Mouse (Mus musculus): ENCODE measurements at regions not wholly inside any gene's neighbourhood (a gene's known extent, or its start where the extent isn't known, plus 50 kb on each side); places are given as distances from the start of the nearest gene placed in this dataset.

DNA sequence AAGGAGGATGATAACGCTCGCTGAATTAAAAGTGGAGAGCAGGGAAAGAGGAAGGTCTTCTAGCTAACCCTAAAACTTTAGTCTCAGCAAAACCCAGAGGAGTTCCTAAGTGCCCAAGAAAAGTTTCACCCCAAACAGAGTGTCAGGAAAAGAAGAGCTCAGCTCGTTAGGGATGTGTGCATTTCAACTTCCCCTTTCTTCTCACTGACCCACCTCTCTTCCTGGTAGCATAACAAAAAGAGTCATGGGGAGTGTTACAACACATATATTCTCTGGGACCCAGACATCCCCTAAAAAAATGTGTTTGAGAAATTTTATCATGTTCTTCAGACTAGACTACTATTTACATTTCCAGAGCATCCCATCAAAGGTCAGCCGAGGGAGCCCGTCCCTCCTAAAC is 432.6 kb downstream of the Mctp2 start:
- H3K4me1 ChIP-seq (ENCODE audit: control insufficient read depth, insufficient read depth, low read length) = no peaks in the 10 kb centered on the region
- no peaks in the 10 kb centered on the region for H3K27me3 ChIP-seq (replicated peaks; ENCODE audit: control insufficient read depth, insufficient read depth, low read length)
- no peak overlapping the region for H3K4me2 ChIP-seq (ENCODE audit: low read depth, low read length)
- no peak overlapping the region for H3K27ac ChIP-seq (ENCODE audit: low read length)
- H3K36me3 ChIP-seq (ENCODE audit: control insufficient read depth, insufficient read depth, low read length) = no peaks in the 10 kb centered on the region
- 76% methylated on average over 5 of the region's 5 CpGs for WGBS
- ATAC-seq = no peak
- no peak overlapping the region for H3K9ac ChIP-seq (ENCODE audit: low read depth, low read length)
- no peak overlapping the region for H3K4me3 ChIP-seq (ENCODE audit: low read length)
- H3K9me3 ChIP-seq (ENCODE audit: control insufficient read depth, low read length) = no peaks in the 10 kb centered on the region

DNA sequence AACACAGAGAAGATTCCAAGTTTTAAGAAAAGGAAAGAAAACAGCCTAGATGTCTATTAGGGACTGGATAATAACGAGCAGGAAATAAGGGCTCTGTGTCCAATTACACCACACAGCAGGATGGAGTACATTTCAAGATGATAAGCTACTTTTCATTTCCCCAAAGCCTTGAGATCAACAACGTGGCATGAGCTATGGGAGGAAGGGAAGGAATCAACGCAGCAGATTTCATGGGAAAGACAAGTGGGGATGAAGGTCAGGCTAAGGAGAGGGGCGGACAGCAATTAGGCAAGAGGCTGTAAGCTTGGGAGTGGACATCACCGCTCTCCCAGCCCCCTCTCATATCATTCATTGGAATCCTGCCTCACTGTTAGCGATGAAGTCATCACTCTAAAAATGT is 433.5 kb downstream of the Mctp2 start:
- 72% methylated on average over 6 of the region's 6 CpGs for WGBS
- Histone ChIP-seq H3K9me3 (ENCODE audit: control insufficient read depth, low read length) (no peaks in the 10 kb centered on the region), H3K4me1 (ENCODE audit: control insufficient read depth, insufficient read depth, low read length) (no peaks in the 10 kb centered on the region), H3K4me3 (ENCODE audit: low read length) (no peak overlapping the region), H3K36me3 (ENCODE audit: control insufficient read depth, insufficient read depth, low read length) (no peaks in the 10 kb centered on the region), H3K27ac (ENCODE audit: low read length) (no peak overlapping the region), H3K4me2 (ENCODE audit: low read depth, low read length) (no peak overlapping the region), H3K27me3 (replicated peaks; ENCODE audit: control insufficient read depth, insufficient read depth, low read length) (no peaks in the 10 kb centered on the region), H3K9ac (ENCODE audit: low read depth, low read length) (no peak overlapping the region)
- no peak for ATAC-seq

DNA sequence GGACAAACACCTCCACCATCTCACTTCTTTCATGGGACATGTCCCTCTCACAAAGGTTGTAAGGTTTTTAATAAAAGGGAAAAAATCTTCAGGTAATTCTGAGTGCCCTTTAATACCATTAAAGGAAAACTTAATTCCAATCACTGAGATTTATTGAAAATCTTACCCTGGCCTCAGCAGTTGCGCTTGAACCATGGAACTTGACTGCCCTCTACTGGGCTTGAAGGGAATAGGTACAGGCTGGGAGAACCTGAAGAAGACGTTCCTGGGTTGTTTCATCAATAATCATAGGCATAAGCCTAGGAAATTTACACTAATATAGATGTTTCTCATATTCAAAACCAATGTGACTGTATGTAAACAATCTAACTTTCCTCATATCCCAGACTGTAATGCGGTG is 439.3 kb downstream of the Mctp2 start:
- no peak for ATAC-seq
- H3K4me3 ChIP-seq (ENCODE audit: low read length) = no peak overlapping the region

DNA sequence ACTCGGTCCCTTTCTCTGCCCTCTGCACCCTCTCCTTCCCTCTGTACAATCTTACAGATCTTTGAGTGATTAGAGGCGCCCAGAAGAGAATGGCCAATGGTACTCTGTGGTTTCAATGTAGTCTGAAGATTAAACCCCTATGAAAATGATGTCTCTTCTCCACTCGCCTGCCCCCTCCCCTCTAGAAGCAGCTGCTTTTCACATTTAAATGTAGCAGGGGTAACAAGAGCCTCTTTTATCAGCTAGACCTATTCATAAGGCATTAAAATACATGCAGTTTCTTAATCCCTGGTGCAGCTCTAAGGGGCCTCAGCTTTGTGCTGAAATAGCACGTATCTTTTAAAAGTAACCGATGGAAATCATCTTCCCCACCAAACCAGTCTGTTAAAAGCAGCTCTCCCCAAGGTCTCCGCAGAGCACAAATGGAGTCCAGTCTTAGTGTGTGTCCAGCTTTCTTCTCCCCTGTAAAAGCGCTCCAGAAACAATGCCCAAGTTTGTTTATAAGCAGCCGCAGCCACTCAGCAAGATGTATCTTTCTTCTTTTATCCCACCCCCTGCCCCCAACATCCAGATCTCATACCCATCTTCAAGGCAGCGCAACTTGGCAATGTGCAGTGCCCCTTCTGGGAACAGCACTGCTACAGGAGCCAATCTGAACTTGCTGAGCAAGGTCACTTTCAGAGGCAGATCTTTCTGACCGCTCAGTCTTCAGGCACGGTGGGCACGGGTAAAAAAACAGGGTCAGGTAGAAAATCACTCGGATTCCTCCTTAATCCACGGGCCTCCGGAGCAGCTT is 440.8 kb downstream of the Mctp2 start:
- H3K9me3 ChIP-seq (ENCODE audit: control insufficient read depth, low read length) = no peaks in the 10 kb centered on the region
- no peaks in the 10 kb centered on the region for H3K36me3 ChIP-seq (ENCODE audit: control insufficient read depth, insufficient read depth, low read length)
- H3K27me3 ChIP-seq (replicated peaks; ENCODE audit: control insufficient read depth, insufficient read depth, low read length) = no peaks in the 10 kb centered on the region
- no peak overlapping the region for H3K4me2 ChIP-seq (ENCODE audit: low read depth, low read length)
- no peaks in the 10 kb centered on the region for H3K4me1 ChIP-seq (ENCODE audit: control insufficient read depth, insufficient read depth, low read length)
- no peak overlapping the region for H3K4me3 ChIP-seq (ENCODE audit: low read length)
- no peak for ATAC-seq
- no peak overlapping the region for H3K9ac ChIP-seq (ENCODE audit: low read depth, low read length)
- WGBS = 40% methylated on average over 15 of the region's 15 CpGs
- no peak overlapping the region for H3K27ac ChIP-seq (ENCODE audit: low read length)

More for the DNA sequence above, 439.3 kb downstream of the Mctp2 start:
- Histone ChIP-seq H3K27ac (ENCODE audit: low read length) (no peak overlapping the region), H3K4me2 (ENCODE audit: low read depth, low read length) (no peak overlapping the region), H3K36me3 (ENCODE audit: control insufficient read depth, insufficient read depth, low read length) (no peaks in the 10 kb centered on the region), H3K9ac (ENCODE audit: low read depth, low read length) (no peak overlapping the region), H3K27me3 (replicated peaks; ENCODE audit: control insufficient read depth, insufficient read depth, low read length) (no peaks in the 10 kb centered on the region), H3K9me3 (ENCODE audit: control insufficient read depth, low read length) (no peaks in the 10 kb centered on the region), H3K4me1 (ENCODE audit: control insufficient read depth, insufficient read depth, low read length) (no peaks in the 10 kb centered on the region)
- 7% methylated on average over 3 of the region's 3 CpGs for WGBS

DNA sequence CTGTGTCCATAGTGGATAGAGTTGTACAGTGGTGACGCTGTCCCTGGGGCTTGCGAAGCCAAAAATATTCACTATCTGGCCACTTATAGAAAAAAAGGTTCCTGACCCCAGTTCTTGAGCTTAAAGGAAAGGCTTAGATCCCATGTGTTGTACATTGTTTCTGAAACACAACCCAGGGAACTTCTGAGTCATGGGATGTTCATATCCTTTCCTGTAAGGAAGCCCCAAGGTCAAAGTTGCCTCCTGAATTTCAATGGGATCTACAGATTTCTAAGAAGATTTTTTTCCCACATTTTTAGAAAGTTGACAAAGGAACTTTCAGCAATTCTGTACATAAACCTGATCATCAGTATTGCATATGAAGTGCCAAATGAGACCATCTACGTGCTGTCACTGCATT is 453.5 kb downstream of the Mctp2 start:
- no peak for ATAC-seq
- no peak overlapping the region for H3K9ac ChIP-seq (ENCODE audit: low read depth, low read length)
- no peaks in the 10 kb centered on the region for H3K9me3 ChIP-seq (ENCODE audit: control insufficient read depth, low read length)
- H3K4me2 ChIP-seq (ENCODE audit: low read depth, low read length) = no peak overlapping the region
- H3K4me1 ChIP-seq (ENCODE audit: control insufficient read depth, insufficient read depth, low read length) = no peaks in the 10 kb centered on the region
- no peak overlapping the region for H3K27ac ChIP-seq (ENCODE audit: low read length)
- H3K27me3 ChIP-seq (replicated peaks; ENCODE audit: control insufficient read depth, insufficient read depth, low read length) = no peaks in the 10 kb centered on the region
- WGBS = 89% methylated on average over 3 of the region's 3 CpGs
- H3K36me3 ChIP-seq (ENCODE audit: control insufficient read depth, insufficient read depth, low read length) = no peaks in the 10 kb centered on the region
- no peak overlapping the region for H3K4me3 ChIP-seq (ENCODE audit: low read length)

DNA sequence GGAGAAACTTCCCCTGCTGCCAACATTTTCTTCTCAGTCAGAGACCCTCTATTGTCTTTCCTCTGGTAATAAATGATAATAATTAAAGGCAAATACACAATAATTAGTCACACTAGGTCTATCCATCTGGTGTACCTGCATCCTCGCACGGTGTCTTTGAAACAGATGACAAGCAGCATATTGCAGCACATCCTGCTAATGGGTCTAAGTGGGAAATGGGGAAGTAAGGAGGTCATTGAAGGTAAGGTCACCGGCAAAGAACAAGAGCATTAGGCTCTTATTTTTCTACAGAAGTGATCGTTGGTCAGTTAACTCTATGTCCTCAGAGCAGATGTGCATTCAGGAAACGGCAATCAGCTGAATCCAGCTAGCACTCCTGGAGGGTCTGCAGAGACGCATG is 457.2 kb downstream of the Mctp2 start:
- Histone ChIP-seq H3K4me1 (ENCODE audit: control insufficient read depth, insufficient read depth, low read length) (no peaks in the 10 kb centered on the region), H3K4me3 (ENCODE audit: low read length) (no peak overlapping the region), H3K36me3 (ENCODE audit: control insufficient read depth, insufficient read depth, low read length) (no peaks in the 10 kb centered on the region), H3K9ac (ENCODE audit: low read depth, low read length) (no peak overlapping the region), H3K27me3 (replicated peaks; ENCODE audit: control insufficient read depth, insufficient read depth, low read length) (no peaks in the 10 kb centered on the region), H3K27ac (ENCODE audit: low read length) (no peak overlapping the region), H3K9me3 (ENCODE audit: control insufficient read depth, low read length) (no peaks in the 10 kb centered on the region), H3K4me2 (ENCODE audit: low read depth, low read length) (no peak overlapping the region)
- 82% methylated on average over 6 of the region's 6 CpGs for WGBS
- no peak for ATAC-seq

DNA sequence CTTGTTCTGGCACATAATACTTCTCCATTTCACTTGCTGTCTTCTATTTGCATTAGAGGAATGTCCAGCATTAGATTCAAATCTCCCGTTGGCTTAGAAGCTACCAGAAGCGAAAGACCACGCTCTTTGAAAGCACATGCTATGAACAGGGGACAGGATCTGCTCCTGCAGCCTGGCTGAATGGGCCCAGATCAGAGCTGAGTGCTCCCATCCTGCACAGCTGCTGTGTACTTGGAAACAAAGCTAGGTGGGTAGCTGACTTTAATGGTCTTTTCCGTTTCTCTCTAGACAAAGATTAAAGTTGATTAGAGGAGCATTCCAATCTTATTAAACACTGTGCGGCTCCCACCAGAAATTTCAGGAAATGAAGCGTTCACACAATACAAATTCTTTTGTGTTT is 468.6 kb downstream of the Mctp2 start:
- no peak overlapping the region for H3K4me2 ChIP-seq (ENCODE audit: low read depth, low read length)
- WGBS = 73% methylated on average over 6 of the region's 6 CpGs
- H3K9ac ChIP-seq (ENCODE audit: low read depth, low read length) = no peak overlapping the region
- H3K27me3 ChIP-seq (replicated peaks; ENCODE audit: control insufficient read depth, insufficient read depth, low read length) = no peaks in the 10 kb centered on the region
- no peak overlapping the region for H3K27ac ChIP-seq (ENCODE audit: low read length)
- H3K4me3 ChIP-seq (ENCODE audit: low read length) = no peak overlapping the region
- no peaks in the 10 kb centered on the region for H3K4me1 ChIP-seq (ENCODE audit: control insufficient read depth, insufficient read depth, low read length)
- H3K36me3 ChIP-seq (ENCODE audit: control insufficient read depth, insufficient read depth, low read length) = no peaks in the 10 kb centered on the region
- no peaks in the 10 kb centered on the region for H3K9me3 ChIP-seq (ENCODE audit: control insufficient read depth, low read length)
- no peak for ATAC-seq

DNA sequence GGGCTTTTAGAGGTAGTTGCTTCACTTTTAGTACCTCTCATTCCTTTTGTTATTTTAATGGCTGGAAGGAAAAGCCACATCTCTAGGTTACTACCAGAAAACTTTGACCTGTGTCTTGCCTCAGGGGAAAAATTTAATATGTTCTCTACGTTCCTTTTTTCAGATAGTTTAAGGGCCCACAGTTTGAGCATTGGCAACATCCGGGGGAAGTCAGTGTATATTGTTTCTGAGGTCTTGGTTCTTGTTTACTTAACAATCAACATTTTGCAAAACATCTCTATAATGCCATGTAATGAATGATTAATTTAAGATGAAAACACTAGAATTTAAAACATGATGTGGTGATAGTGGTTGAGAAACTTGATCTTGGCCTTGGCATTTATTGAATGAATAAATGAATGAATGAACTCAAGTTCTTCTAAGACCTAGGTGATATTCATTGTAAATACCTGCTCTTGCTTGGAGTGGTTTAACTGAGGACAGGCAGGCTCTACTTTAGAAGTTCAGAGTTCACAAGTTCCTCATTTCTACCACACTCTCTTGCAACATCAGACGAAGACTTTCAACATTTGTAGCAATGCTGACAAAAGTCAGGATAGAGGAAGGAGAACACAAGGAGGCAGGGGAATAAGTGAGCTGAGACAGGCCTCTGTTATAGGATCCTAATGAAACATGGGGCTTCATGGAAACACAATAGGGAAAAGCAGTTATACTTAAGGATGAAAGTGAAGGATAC is 474.4 kb downstream of the Mctp2 start:
- ATAC-seq = no peak
- H3K9me3 ChIP-seq (ENCODE audit: control insufficient read depth, low read length) = no peaks in the 10 kb centered on the region
- H3K4me1 ChIP-seq (ENCODE audit: control insufficient read depth, insufficient read depth, low read length) = no peaks in the 10 kb centered on the region
- no peaks in the 10 kb centered on the region for H3K27me3 ChIP-seq (replicated peaks; ENCODE audit: control insufficient read depth, insufficient read depth, low read length)
- H3K27ac ChIP-seq (ENCODE audit: low read length) = no peak overlapping the region
- H3K4me2 ChIP-seq (ENCODE audit: low read depth, low read length) = no peak overlapping the region
- WGBS = 74% methylated on average over 3 of the region's 3 CpGs
- no peaks in the 10 kb centered on the region for H3K36me3 ChIP-seq (ENCODE audit: control insufficient read depth, insufficient read depth, low read length)
- no peak overlapping the region for H3K9ac ChIP-seq (ENCODE audit: low read depth, low read length)
- no peak overlapping the region for H3K4me3 ChIP-seq (ENCODE audit: low read length)

DNA sequence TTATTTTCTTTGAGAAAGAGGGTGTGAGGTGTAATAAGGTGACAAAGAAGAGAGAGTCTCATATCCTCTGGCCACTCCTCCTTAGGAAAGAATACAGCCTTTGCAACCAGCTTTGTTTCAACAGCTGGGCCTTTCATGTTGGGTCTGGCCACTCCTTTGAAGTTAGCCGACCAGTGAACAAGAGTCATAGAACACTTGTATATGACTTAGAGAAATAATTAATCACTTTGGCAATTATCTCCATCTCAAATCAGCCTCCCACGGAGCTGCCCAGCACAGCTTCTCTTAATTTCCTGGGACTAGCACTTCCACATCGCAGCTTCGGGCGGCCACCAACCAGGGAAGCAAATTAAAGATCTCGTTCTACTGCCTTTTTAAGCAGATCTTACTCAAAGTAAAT is 476.8 kb downstream of the Mctp2 start:
- H3K4me1 ChIP-seq (ENCODE audit: control insufficient read depth, insufficient read depth, low read length) = no peaks in the 10 kb centered on the region
- no peaks in the 10 kb centered on the region for H3K36me3 ChIP-seq (ENCODE audit: control insufficient read depth, insufficient read depth, low read length)
- no peak overlapping the region for H3K4me2 ChIP-seq (ENCODE audit: low read depth, low read length)
- no peak overlapping the region for H3K4me3 ChIP-seq (ENCODE audit: low read length)
- 68% methylated on average over 6 of the region's 6 CpGs for WGBS
- H3K9me3 ChIP-seq (ENCODE audit: control insufficient read depth, low read length) = no peaks in the 10 kb centered on the region
- H3K27me3 ChIP-seq (replicated peaks; ENCODE audit: control insufficient read depth, insufficient read depth, low read length) = no peaks in the 10 kb centered on the region
- no peak for ATAC-seq
- no peak overlapping the region for H3K9ac ChIP-seq (ENCODE audit: low read depth, low read length)
- H3K27ac ChIP-seq (ENCODE audit: low read length) = no peak overlapping the region
